Mouse (Mus musculus) heart, embryonic 12.5 days (tissue): ENCODE data around the gene Ubtd1. TPM values are rescaled to one million over a fixed set of nuclear protein-coding genes. Genes with fewer than 3 reads are reported as not detected.

Experiments
- ATAC-seq: fragments of 200-750 bp; cut with Nextera tagmentation; 2 replicates; pipeline ENCODE4 v1.8.0; 2017; ENCODE audit warnings: moderate TSS enrichment, moderate library complexity; ENCODE audit not compliant: insufficient number of reproducible peaks, low FRiP score
- H3K27ac ChIP-seq: fragments of 300-500 bp; sonication (generic); 2 replicates; pipeline ENCODE4 v1.5.1; 2016; ENCODE audit warnings: mild to moderate bottlenecking, moderate library complexity; ENCODE audit not compliant: poor library complexity, severe bottlenecking
- H3K27me3 ChIP-seq: fragments of 300-500 bp; sonication (generic); replicated peaks from 2 replicates; pipeline ENCODE4 v1.6.1; 2016; ENCODE audit warnings: mild to moderate bottlenecking, moderate library complexity
- H3K36me3 ChIP-seq: fragments of 300-500 bp; sonication (generic); 2 replicates; pipeline ENCODE4 v1.6.1; 2016; ENCODE audit warnings: mild to moderate bottlenecking, moderate library complexity
- H3K4me1 ChIP-seq: fragments of 300-500 bp; sonication (generic); replicated peaks from 2 replicates; pipeline ENCODE4 v1.6.1; 2016; ENCODE audit warnings: mild to moderate bottlenecking
- H3K4me2 ChIP-seq: fragments of 300-500 bp; sonication (generic); 2 replicates; pipeline ENCODE4 v1.6.1; 2016; ENCODE audit warnings: mild to moderate bottlenecking, moderate library complexity
- H3K4me3 ChIP-seq: fragments of 300-500 bp; sonication (generic); 2 replicates; pipeline ENCODE4 v1.5.1; 2016; ENCODE audit warnings: mild to moderate bottlenecking
- H3K9ac ChIP-seq: fragments of 300-500 bp; sonication (generic); 2 replicates; pipeline ENCODE4 v1.6.1; 2016; ENCODE audit warnings: mild to moderate bottlenecking, moderate library complexity
- H3K9me3 ChIP-seq: fragments of 300-500 bp; sonication (generic); replicated peaks from 2 replicates; pipeline ENCODE4 v1.6.1; 2016; ENCODE audit warnings: mild to moderate bottlenecking, moderate library complexity
- WGBS: fragments of 180-500 bp; shearing (Covaris S2); methylation state at CpG from one replicate; pipeline ENCODE4 v1.1.7; 2016; 5-methylcytosine and 5-hydroxymethylcytosine counted together
- polyA plus RNA-seq: library from polyadenylated mRNA; unstranded; fragments of >200 nt; fragmentation: Nextera tagmentation; extraction: Ambion mirVana; gene quantifications from 2 replicates; pipeline ENCODE4 v1.2.1, GENCODE M21; 2016

Gene Ubtd1
- polyA plus RNA-seq, 1 experiment from 2014 or later, result 13.8 TPM

- H3K27ac ChIP-seq, result no peak within 1 kb of the TSS
- peak within 1 kb of the TSS; percentile 45 for H3K4me3 ChIP-seq
- peak within 1 kb of the TSS; percentile 13; the same call in 1 of the 2 replicates for H3K9ac ChIP-seq
- H3K4me2 ChIP-seq, result peak within 1 kb of the TSS; percentile 71
- WGBS, result 20% methylated on average over 23 of the region's 23 CpGs
- no peaks in the 10 kb centered on the region for H3K36me3 ChIP-seq
- 0 out of 2 replicates have a peak, but pooled peaks cover 4% of the 10 kb centered on the region for H3K4me1 ChIP-seq
- H3K9me3 ChIP-seq, result no peaks in the 10 kb centered on the region
- peak; percentile 82 for ATAC-seq
- H3K27me3 ChIP-seq, result peaks cover 4% of the 10 kb centered on the region; the same call in 1 of the 2 replicates
These were observed 63.9 kb downstream of the Ubtd1 start, which contains the start of gene Hoga1 for GRCm38 (mm10) chr19:42045269-42046102. Gene Hoga1 (plus strand): TSS chr19:42045610.

- no peak for ATAC-seq
- no peak overlapping the region for H3K9ac ChIP-seq
- WGBS, result 70% methylated on average over 1 of the region's 1 CpGs
- H3K9me3 ChIP-seq, result no peaks in the 10 kb centered on the region
- no peaks in the 10 kb centered on the region for H3K36me3 ChIP-seq
- H3K4me2 ChIP-seq, result no peak overlapping the region
- no peaks in the 10 kb centered on the region for H3K27me3 ChIP-seq
- H3K4me1 ChIP-seq, result peaks cover 4% of the 10 kb centered on the region; the same call in 1 of the 2 replicates
- no peak overlapping the region for H3K4me3 ChIP-seq
- no peak overlapping the region for H3K27ac ChIP-seq
These were observed 68.7 kb downstream of the Ubtd1 start for GRCm38 (mm10) chr19:42050251-42050650.

GRCm38 (mm10) chr19:42051351-42051750 lies 69.8 kb downstream of the Ubtd1 start:
- H3K27me3 ChIP-seq, result no peaks in the 10 kb centered on the region
- ATAC-seq, result no peak
- no peaks in the 10 kb centered on the region; the same call in 1 of the 2 replicates for H3K4me1 ChIP-seq
- 81% methylated on average over 3 of the region's 3 CpGs for WGBS
- H3K9ac ChIP-seq, result no peak overlapping the region
- H3K27ac ChIP-seq, result no peak overlapping the region
- H3K4me3 ChIP-seq, result no peak overlapping the region
- H3K9me3 ChIP-seq, result no peaks in the 10 kb centered on the region
- no peaks in the 10 kb centered on the region for H3K36me3 ChIP-seq
- no peak overlapping the region for H3K4me2 ChIP-seq

GRCm38 (mm10) chr19:42051948-42052347 lies 70.4 kb downstream of the Ubtd1 start, which contains the start of gene 4933411K16Rik:
Gene 4933411K16Rik (plus strand): TSS chr19:42052248.
- no peak for ATAC-seq
- H3K9me3 ChIP-seq, result no peaks in the 10 kb centered on the region
- no peaks in the 10 kb centered on the region; the same call in 1 of the 2 replicates for H3K4me1 ChIP-seq
- H3K27ac ChIP-seq, result no peak within 1 kb of the TSS
- H3K36me3 ChIP-seq, result no peaks in the 10 kb centered on the region
- no peaks in the 10 kb centered on the region for H3K27me3 ChIP-seq
- no peak within 1 kb of the TSS for H3K9ac ChIP-seq
- no peak within 1 kb of the TSS for H3K4me2 ChIP-seq
- H3K4me3 ChIP-seq, result no peak within 1 kb of the TSS
- WGBS, result 67% methylated on average over 4 of the region's 4 CpGs

GRCm38 (mm10) chr19:42054255-42054654 lies 72.7 kb downstream of the Ubtd1 start:
- Histone ChIP-seq H3K9ac (no peak overlapping the region), H3K27me3 (no peaks in the 10 kb centered on the region), H3K27ac (no peak overlapping the region), H3K36me3 (no peaks in the 10 kb centered on the region), H3K4me2 (no peak overlapping the region), H3K4me3 (no peak overlapping the region), H3K9me3 (no peaks in the 10 kb centered on the region), H3K4me1 (no peaks in the 10 kb centered on the region; the same call in 1 of the 2 replicates)
- WGBS, result 66% methylated on average over 6 of the region's 6 CpGs
- no peak for ATAC-seq

GRCm38 (mm10) chr19:42055881-42056280 lies 74.3 kb downstream of the Ubtd1 start:
- no peaks in the 10 kb centered on the region for H3K9me3 ChIP-seq
- H3K4me3 ChIP-seq, result no peak overlapping the region
- no peak for ATAC-seq
- no peak overlapping the region for H3K9ac ChIP-seq
- 89% methylated on average over 2 of the region's 2 CpGs for WGBS
- no peaks in the 10 kb centered on the region; the same call in 1 of the 2 replicates for H3K4me1 ChIP-seq
- no peak overlapping the region for H3K4me2 ChIP-seq
- no peaks in the 10 kb centered on the region for H3K27me3 ChIP-seq
- H3K36me3 ChIP-seq, result no peaks in the 10 kb centered on the region
- no peak overlapping the region for H3K27ac ChIP-seq

GRCm38 (mm10) chr19:42056719-42057409 lies 75.3 kb downstream of the Ubtd1 start:
- Histone ChIP-seq H3K4me3 (no peak overlapping the region), H3K4me1 (no peaks in the 10 kb centered on the region; the same call in 1 of the 2 replicates), H3K27me3 (no peaks in the 10 kb centered on the region), H3K9me3 (no peaks in the 10 kb centered on the region), H3K27ac (no peak overlapping the region), H3K36me3 (no peaks in the 10 kb centered on the region), H3K9ac (no peak overlapping the region), H3K4me2 (no peak overlapping the region)
- no peak for ATAC-seq
- 66% methylated on average over 6 of the region's 6 CpGs for WGBS

GRCm38 (mm10) chr19:42058426-42058825 lies 76.9 kb downstream of the Ubtd1 start:
- H3K9ac ChIP-seq, result no peak overlapping the region

GRCm38 (mm10) chr19:42061443-42061842 lies 79.9 kb downstream of the Ubtd1 start:
- WGBS, result 90% methylated on average over 7 of the region's 7 CpGs
- H3K27me3 ChIP-seq, result no peaks in the 10 kb centered on the region
- no peaks in the 10 kb centered on the region for H3K36me3 ChIP-seq
- H3K9ac ChIP-seq, result no peak overlapping the region
- H3K27ac ChIP-seq, result no peak overlapping the region
- no peak overlapping the region for H3K4me2 ChIP-seq
- no peak for ATAC-seq
- no peak overlapping the region for H3K4me3 ChIP-seq
- H3K9me3 ChIP-seq, result no peaks in the 10 kb centered on the region
- no peaks in the 10 kb centered on the region for H3K4me1 ChIP-seq

More at GRCm38 (mm10) chr19:42058426-42058825, 76.9 kb downstream of the Ubtd1 start:
- Histone ChIP-seq H3K9me3 (no peaks in the 10 kb centered on the region), H3K4me2 (no peak overlapping the region), H3K36me3 (no peaks in the 10 kb centered on the region), H3K4me1 (no peaks in the 10 kb centered on the region; the same call in 1 of the 2 replicates), H3K27me3 (no peaks in the 10 kb centered on the region), H3K27ac (no peak overlapping the region), H3K4me3 (no peak overlapping the region)
- WGBS, result 68% methylated on average over 7 of the region's 7 CpGs
- ATAC-seq, result no peak

GRCm38 (mm10) chr19:42068441-42069240 lies 87.1 kb downstream of the Ubtd1 start:
- no peak overlapping the region for H3K27ac ChIP-seq
- peak overlapping the region; percentile 20; the same call in 1 of the 2 replicates for H3K4me2 ChIP-seq
- H3K9me3 ChIP-seq, result no peaks in the 10 kb centered on the region
- H3K36me3 ChIP-seq, result no peaks in the 10 kb centered on the region
- no peak overlapping the region for H3K4me3 ChIP-seq
- ATAC-seq, result no peak
- 0 out of 2 replicates have a peak, but pooled peaks cover 6% of the 10 kb centered on the region for H3K4me1 ChIP-seq
- no peaks in the 10 kb centered on the region for H3K27me3 ChIP-seq
- WGBS, result 68% methylated on average over 11 of the region's 11 CpGs
- no peak overlapping the region for H3K9ac ChIP-seq
